Mouse (Mus musculus) lung, postnatal 0 days (tissue): ENCODE data around the gene Shbg. TPM values are rescaled to one million over a fixed set of nuclear protein-coding genes. Genes with fewer than 3 reads are reported as not detected.

Source experiments
- ATAC-seq: fragments of 200-750 bp; cut with Nextera tagmentation; 2 replicates; pipeline ENCODE4 v1.8.0; 2017; ENCODE audit warnings: moderate library complexity
- DNase-seq: peaks from one replicate; pipeline ENCODE4 v3.0.0-alpha.2; 2016; ENCODE audit warnings: low spot score
- H3K27ac ChIP-seq: fragments of 300-500 bp; sonication (generic); 2 replicates; pipeline ENCODE4 v1.5.1; 2014; ENCODE audit warnings: antibody characterized with exemption, mild to moderate bottlenecking, low read length, mixed read lengths
- H3K27me3 ChIP-seq: fragments of 300-500 bp; sonication (generic); replicated peaks from 2 replicates; pipeline ENCODE4 v1.6.1; 2014; ENCODE audit warnings: low read length, mixed read lengths; ENCODE audit not compliant: insufficient read depth
- H3K36me3 ChIP-seq: fragments of 300-500 bp; sonication (generic); 2 replicates; pipeline ENCODE4 v1.6.1; 2014; ENCODE audit warnings: low read length, mixed read lengths; ENCODE audit not compliant: insufficient read depth
- H3K4me1 ChIP-seq: fragments of 300-500 bp; sonication (generic); 2 replicates; pipeline ENCODE4 v1.6.1; 2014; ENCODE audit warnings: antibody characterized with exemption, low read depth, low read length, mixed read lengths; ENCODE audit not compliant: insufficient read depth
- H3K4me2 ChIP-seq: fragments of 300-500 bp; sonication (generic); replicated peaks from 2 replicates; pipeline ENCODE4 v1.6.1; 2014; ENCODE audit warnings: low read depth, mild to moderate bottlenecking, low read length, moderate library complexity, mixed read lengths
- H3K4me3 ChIP-seq: fragments of 300-500 bp; sonication (generic); 2 replicates; pipeline ENCODE4 v1.5.1; 2014; ENCODE audit warnings: low read depth, low read length
- H3K9ac ChIP-seq: fragments of 300-500 bp; sonication (generic); replicated peaks from 2 replicates; pipeline ENCODE4 v1.6.1; 2014; ENCODE audit warnings: low read depth, mild to moderate bottlenecking
- H3K9me3 ChIP-seq: fragments of 300-500 bp; sonication (generic); 2 replicates; pipeline ENCODE4 v1.6.1; 2016; ENCODE audit warnings: low read length, mixed read lengths
- CTCF ChIP-seq: IDR thresholded peaks from 2 replicates; pipeline ENCODE4 v1.5.1; 2016; ENCODE audit warnings: antibody characterized with exemption, mild to moderate bottlenecking
- EP300 ChIP-seq: IDR thresholded peaks from 2 replicates; pipeline ENCODE4 v1.6.1; 2016; ENCODE audit warnings: antibody characterized with exemption, mild to moderate bottlenecking, control low read depth
- WGBS: fragments of 180-500 bp; shearing (Covaris S2); extraction: QIAGEN DNeasy Blood & Tissue Kit; methylation state at CpG from one replicate; pipeline ENCODE4 v1.1.7; 2014; 5-methylcytosine and 5-hydroxymethylcytosine counted together
- polyA plus RNA-seq: library from polyadenylated mRNA; unstranded; fragments of >200 nt; fragmentation: Nextera tagmentation; extraction: Ambion mirVana; gene quantifications from 2 replicates; pipeline ENCODE4 v1.2.1, GENCODE M21; 2015

Shbg gene
- polyA plus RNA-seq, 1 experiment from 2014 or later: not detected

- H3K4me3 ChIP-seq: no peak overlapping the region
- no peak for ATAC-seq
- peak; percentile 18 for DNase-seq
- peaks cover 30% of the 10 kb centered on the region for H3K36me3 ChIP-seq
- no peak overlapping the region for H3K27ac ChIP-seq
- WGBS: 78% methylated on average over 7 of the region's 7 CpGs
- H3K9ac ChIP-seq: no peak overlapping the region
- H3K27me3 ChIP-seq: no peaks in the 10 kb centered on the region
- H3K4me2 ChIP-seq: no peak overlapping the region
- no peaks in the 10 kb centered on the region for H3K4me1 ChIP-seq
- H3K9me3 ChIP-seq: no peaks in the 10 kb centered on the region
- TF ChIP-seq CTCF (no peak), EP300 (no peak)
Observed at GRCm38 (mm10) chr11:69585718-69586325, 31.9 kb downstream of the Shbg start.

- Histone ChIP-seq H3K4me3 (no peak overlapping the region), H3K9me3 (no peaks in the 10 kb centered on the region), H3K27me3 (no peaks in the 10 kb centered on the region), H3K9ac (no peak overlapping the region), H3K27ac (no peak overlapping the region), H3K4me2 (no peak overlapping the region), H3K36me3 (peaks cover 22% of the 10 kb centered on the region), H3K4me1 (no peaks in the 10 kb centered on the region)
- TF ChIP-seq CTCF (no peak), EP300 (no peak)
- ATAC-seq: no peak
- no peak for DNase-seq
- WGBS: 94% methylated on average over 13 of the region's 13 CpGs
Observed at GRCm38 (mm10) chr11:69584937-69585336, 32.8 kb downstream of the Shbg start.

- no peak for DNase-seq
- Histone ChIP-seq H3K4me1 (no peaks in the 10 kb centered on the region), H3K4me2 (no peak overlapping the region), H3K9ac (no peak overlapping the region), H3K27ac (no peak overlapping the region), H3K9me3 (no peaks in the 10 kb centered on the region), H3K36me3 (peaks cover 13% of the 10 kb centered on the region), H3K27me3 (no peaks in the 10 kb centered on the region), H3K4me3 (no peak overlapping the region)
- no peak for ATAC-seq
- WGBS: 80% methylated on average over 7 of the region's 7 CpGs
- TF ChIP-seq CTCF: no peak
- no peak for TF ChIP-seq EP300
Observed at GRCm38 (mm10) chr11:69584008-69584407, 33.7 kb downstream of the Shbg start.

GRCm38 (mm10) chr11:69582230-69582805, 35.4 kb downstream of the Shbg start:
- Histone ChIP-seq H3K27ac (no peak overlapping the region), H3K9ac (no peak overlapping the region; the same call in 1 of the 2 replicates), H3K4me3 (peak overlapping the region; percentile 51), H3K4me2 (peak overlapping the region; percentile 92), H3K9me3 (no peaks in the 10 kb centered on the region), H3K4me1 (peaks cover 5% of the 10 kb centered on the region; the same call in 1 of the 2 replicates), H3K36me3 (no peaks in the 10 kb centered on the region), H3K27me3 (no peaks in the 10 kb centered on the region)
- DNase-seq: no peak
- no peak for ATAC-seq
- WGBS: 56% methylated on average over 9 of the region's 9 CpGs
- TF ChIP-seq CTCF (no peak), EP300 (no peak)

GRCm38 (mm10) chr11:69581814-69582213, 35.9 kb downstream of the Shbg start:
- Histone ChIP-seq H3K9me3 (no peaks in the 10 kb centered on the region), H3K4me3 (peak overlapping the region; percentile 51), H3K27ac (peak overlapping the region; percentile 96), H3K4me2 (peak overlapping the region; percentile 92), H3K9ac (peak overlapping the region; percentile 30), H3K36me3 (no peaks in the 10 kb centered on the region), H3K4me1 (peaks cover 5% of the 10 kb centered on the region; the same call in 1 of the 2 replicates), H3K27me3 (no peaks in the 10 kb centered on the region)
- under 1% methylated on average over 8 of the region's 8 CpGs for WGBS
- DNase-seq (peak; percentile 53), ATAC-seq (no peak)
- TF ChIP-seq EP300: no peak
- 0 out of 2 replicates have a peak, but pooled peaks have one; percentile 7 for TF ChIP-seq CTCF

- Histone ChIP-seq H3K27ac (peak overlapping the region; percentile 96), H3K4me3 (peak overlapping the region; percentile 51), H3K9ac (peak overlapping the region; percentile 46), H3K4me1 (peaks cover 5% of the 10 kb centered on the region; the same call in 1 of the 2 replicates), H3K27me3 (no peaks in the 10 kb centered on the region), H3K36me3 (no peaks in the 10 kb centered on the region), H3K9me3 (no peaks in the 10 kb centered on the region), H3K4me2 (peak overlapping the region; percentile 92)
- no peak for TF ChIP-seq CTCF
- peak; percentile 85 for TF ChIP-seq EP300
- ATAC-seq (peak; percentile 84), DNase-seq (peak; percentile 98)
- WGBS: under 1% methylated on average over 36 of the region's 36 CpGs
Observed at GRCm38 (mm10) chr11:69581147-69581688, 36.5 kb downstream of the Shbg start.
